Mouse (Mus musculus): ENCODE data around the gene Gm436.

Gene Gm436

GRCm38 (mm10) chr4:144686268-144686667 lies at the start of gene Gm436:
Gene Gm436, minus strand, starts transcription at chr4:144686368.
- DNase-seq (ENCODE audit: low spot score in 2 of 2) = no peak

- no peak for DNase-seq (ENCODE audit: low spot score in 2 of 2)
Observed at GRCm38 (mm10) chr4:144721304-144721703, 35.1 kb upstream of the Gm436 start, which contains the start of gene Gm13178. Gene Gm13178, minus strand, starts transcription at chr4:144721404.

- DNase-seq (ENCODE audit: low spot score in 2 of 2) = no peak
Observed at GRCm38 (mm10) chr4:144719691-144720090, 33.5 kb upstream of the Gm436 start.

- DNase-seq (ENCODE audit: low spot score in 2 of 2) = no peak
Observed at GRCm38 (mm10) chr4:144718288-144718687, 32.1 kb upstream of the Gm436 start.

GRCm38 (mm10) chr4:144638263-144638662 lies 47.9 kb downstream of the Gm436 start:
- no peak for DNase-seq (ENCODE audit: low spot score in 2 of 2)

Data from frontal cortex, postnatal 10 days (tissue).